Mouse (Mus musculus) layer of hippocampus, adult 9-11 months (tissue): ENCODE measurements around the gene Klf4.

Experiments used
- DNase-seq: peaks from one replicate; pipeline ENCODE4 v3.0.0; 2022

Klf4 gene

GRCm38 (mm10) chr4:55532407-55533195 is at the start of gene Klf4:
Gene Klf4 (minus strand): TSS chr4:55532466.
- peak; percentile 93 for DNase-seq

- no peak for DNase-seq
These were observed 39.2 kb upstream of the Klf4 start for GRCm38 (mm10) chr4:55571432-55571831.

GRCm38 (mm10) chr4:55567986-55568385 is 35.7 kb upstream of the Klf4 start:
- no peak for DNase-seq

- DNase-seq = no peak
These were observed 35.3 kb upstream of the Klf4 start for GRCm38 (mm10) chr4:55567575-55567974.

- no peak for DNase-seq
These were observed 32.1 kb upstream of the Klf4 start for GRCm38 (mm10) chr4:55564317-55564716.

- DNase-seq = no peak
These were observed 30.8 kb upstream of the Klf4 start for GRCm38 (mm10) chr4:55563050-55563449.

GRCm38 (mm10) chr4:55562062-55562461 is 29.8 kb upstream of the Klf4 start:
- no peak for DNase-seq

GRCm38 (mm10) chr4:55546869-55547268 is 14.6 kb upstream of the Klf4 start:
- no peak for DNase-seq

GRCm38 (mm10) chr4:55542753-55543152 is 10.5 kb upstream of the Klf4 start:
- DNase-seq = no peak

GRCm38 (mm10) chr4:55541654-55542053 is 9.4 kb upstream of the Klf4 start:
- peak; percentile 11 for DNase-seq

GRCm38 (mm10) chr4:55541221-55541620 is 9.0 kb upstream of the Klf4 start:
- no peak for DNase-seq

GRCm38 (mm10) chr4:55535012-55535411 is 2.7 kb upstream of the Klf4 start:
- no peak for DNase-seq

- no peak for DNase-seq
These were observed 2.2 kb upstream of the Klf4 start for GRCm38 (mm10) chr4:55534510-55534909.

GRCm38 (mm10) chr4:55533803-55534254 is 1.6 kb upstream of the Klf4 start:
- DNase-seq = no peak

- DNase-seq = no peak
These were observed 1.0 kb upstream of the Klf4 start for GRCm38 (mm10) chr4:55533196-55533802.

- no peak for DNase-seq
These were observed 335 bp downstream of the Klf4 start for GRCm38 (mm10) chr4:55531856-55532406.

- DNase-seq = peak; percentile 25
These were observed 990 bp downstream of the Klf4 start for GRCm38 (mm10) chr4:55531096-55531855.

GRCm38 (mm10) chr4:55530731-55531095 is 1.6 kb downstream of the Klf4 start:
- DNase-seq = no peak

GRCm38 (mm10) chr4:55530236-55530635 is 2.0 kb downstream of the Klf4 start:
- DNase-seq = peak; percentile 71

GRCm38 (mm10) chr4:55528404-55528803 is 3.9 kb downstream of the Klf4 start:
- DNase-seq = no peak

- DNase-seq = no peak
These were observed 4.3 kb downstream of the Klf4 start for GRCm38 (mm10) chr4:55527931-55528330.

GRCm38 (mm10) chr4:55526247-55527115 is 5.8 kb downstream of the Klf4 start:
- no peak for DNase-seq
